ENCODE assay signal across 28 mouse cellular contexts in genomic region chr10:108111398-108111797, GRCm38 (mm10). TPM values are rescaled to one million over a fixed set of nuclear protein-coding genes. Genes with fewer than 3 reads are reported as not detected.
A peak's percentile ranks its signal among the peaks of the same experiment; 100 is the strongest.
DNase-seq lines count a peak whose midpoint lies in the region; ATAC-seq and TF ChIP-seq lines count a peak whose summit lies in the region.
"Had no signal": no experiment of that assay in that cellular context is flagged by ENCODE, and none has a peak within 500 bp of the region (broad histone marks: within the 10 kb centered on the region; RNA-seq: fewer than 3 reads in every experiment).

No protein-coding gene starts in this region.

- H3K4me2 ChIP-seq in kidney, embryonic 16.5 days (replicated peaks; ENCODE audit: low read depth, low read length): no peak overlapping the region
- H3K4me2 ChIP-seq in intestine, postnatal 0 days (replicated peaks; ENCODE audit: low read depth): no peak overlapping the region; the same call in 1 of the 2 replicates
- no peak overlapping the region for H3K4me2 ChIP-seq in hindbrain, embryonic 12.5 days (replicated peaks)
- H3K4me2 ChIP-seq: embryonic facial prominence, embryonic 13.5 days; forebrain, embryonic 13.5 days; heart, embryonic 11.5 days; hindbrain, embryonic 14.5 days had no signal

- no peaks in the 10 kb centered on the region for H3K9me3 ChIP-seq in kidney, embryonic 16.5 days (ENCODE audit: low read length)
- H3K9me3 ChIP-seq in intestine, postnatal 0 days (ENCODE audit: control insufficient read depth): no peaks in the 10 kb centered on the region
- no peaks in the 10 kb centered on the region for H3K9me3 ChIP-seq in hindbrain, embryonic 12.5 days (replicated peaks)
- H3K9me3 ChIP-seq: embryonic facial prominence, embryonic 10.5 days; embryonic facial prominence, embryonic 13.5 days had no signal

- no peak overlapping the region for H3K9ac ChIP-seq in kidney, embryonic 16.5 days (replicated peaks; ENCODE audit: low read length)
- no peak overlapping the region for H3K9ac ChIP-seq in intestine, postnatal 0 days (ENCODE audit: low read depth, low read length)
- H3K9ac ChIP-seq in hindbrain, embryonic 12.5 days: no peak overlapping the region
- H3K9ac ChIP-seq: embryonic facial prominence, embryonic 13.5 days; forebrain, embryonic 13.5 days; hindbrain, embryonic 14.5 days had no signal

- peak; percentile 12 for DNase-seq in kidney, adult 9 months
- peak; percentile 35 for DNase-seq in adipocyte (ENCODE audit: low spot score)
- DNase-seq in embryo, embryonic 9.5 days (ENCODE audit: extremely low spot score): no peak
- DNase-seq: adrenal gland, postnatal 10 days; adrenal gland, postnatal 36 days; cerebellum, adult 11 months; cerebellum, adult 2 months; cerebellum, adult 9-11 months; cerebellum, postnatal 25 days; gastrocnemius, postnatal 10 days; gastrocnemius, postnatal 36 days; heart, adult 2 months; heart, postnatal 36 days had no signal

- no peak overlapping the region for H3K4me3 ChIP-seq in kidney, embryonic 16.5 days (ENCODE audit: low read length)
- H3K4me3 ChIP-seq in brown adipose tissue, adult 24 weeks (ENCODE audit: insufficient read depth, low read depth, low read length): no peak overlapping the region
- no peak overlapping the region for H3K4me3 ChIP-seq in intestine, postnatal 0 days (ENCODE audit: low read depth, low read length)
- no peak overlapping the region for H3K4me3 ChIP-seq in hindbrain, embryonic 12.5 days
- H3K4me3 ChIP-seq: embryonic facial prominence, embryonic 10.5 days; embryonic facial prominence, embryonic 13.5 days; erythroblast, embryonic 14.5 days; forebrain, embryonic 13.5 days; heart, adult 2 months; hindbrain, embryonic 10.5 days had no signal

- WGBS in kidney, embryonic 16.5 days: 71% methylated on average over 4 of the region's 4 CpGs
- 43% methylated on average over 4 of the region's 4 CpGs for WGBS in intestine, postnatal 0 days
- WGBS in hindbrain, embryonic 12.5 days: 89% methylated on average over 4 of the region's 4 CpGs

- ATAC-seq in kidney, embryonic 16.5 days (ENCODE audit: low FRiP score, low TSS enrichment): no peak
- peak; percentile 68 for ATAC-seq in intestine, postnatal 0 days
- ATAC-seq in hindbrain, embryonic 12.5 days (ENCODE audit: low FRiP score): no peak
- ATAC-seq: CD4-positive, CD25-positive, alpha-beta regulatory T cell, adult 4 months; forebrain, embryonic 13.5 days; forebrain, embryonic 16.5 days; hindbrain, postnatal 0 days; inflammation-experienced regulatory T-cells, adult 6 months had no signal

- no peak overlapping the region for H3K27ac ChIP-seq in kidney, embryonic 16.5 days (ENCODE audit: low read length)
- 0 out of 2 replicates have a peak overlapping the region, but pooled peaks have one; percentile 13 for H3K27ac ChIP-seq in brown adipose tissue, adult 24 weeks (replicated peaks; ENCODE audit: low read depth, low read length)
- no peak overlapping the region; the same call in 1 of the 2 replicates for H3K27ac ChIP-seq in intestine, postnatal 0 days (ENCODE audit: low read depth, low read length)
- no peak overlapping the region for H3K27ac ChIP-seq in hindbrain, embryonic 12.5 days
- H3K27ac ChIP-seq: embryonic facial prominence, embryonic 10.5 days; embryonic facial prominence, embryonic 13.5 days; forebrain, embryonic 13.5 days; heart, adult 2 months; hindbrain, embryonic 10.5 days; hindbrain, embryonic 14.5 days; hindbrain, postnatal 0 days had no signal

- no peaks in the 10 kb centered on the region for H3K36me3 ChIP-seq in kidney, embryonic 16.5 days (ENCODE audit: insufficient read depth, low read length)
- H3K36me3 ChIP-seq in intestine, postnatal 0 days (ENCODE audit: control insufficient read depth, insufficient read depth): no peaks in the 10 kb centered on the region
- no peaks in the 10 kb centered on the region for H3K36me3 ChIP-seq in hindbrain, embryonic 12.5 days
- H3K36me3 ChIP-seq: embryonic facial prominence, embryonic 10.5 days; embryonic facial prominence, embryonic 13.5 days; hindbrain, embryonic 10.5 days had no signal

- no peaks in the 10 kb centered on the region for H3K4me1 ChIP-seq in kidney, embryonic 16.5 days (ENCODE audit: insufficient read depth, low read length)
- H3K4me1 ChIP-seq in brown adipose tissue, adult 24 weeks (ENCODE audit: control insufficient read depth, insufficient read depth, insufficient read length, low read length): no peaks in the 10 kb centered on the region
- H3K4me1 ChIP-seq in intestine, postnatal 0 days (replicated peaks; ENCODE audit: control insufficient read depth, insufficient read depth, low read length): 0 out of 2 replicates have a peak, but pooled peaks cover 3% of the 10 kb centered on the region
- H3K4me1 ChIP-seq in hindbrain, embryonic 12.5 days: 0 out of 2 replicates have a peak, but pooled peaks cover 3% of the 10 kb centered on the region
- H3K4me1 ChIP-seq: forebrain, embryonic 13.5 days had no signal

- H3K27me3 ChIP-seq in kidney, embryonic 16.5 days (ENCODE audit: insufficient read depth, low read length): no peaks in the 10 kb centered on the region
- no peaks in the 10 kb centered on the region for H3K27me3 ChIP-seq in intestine, postnatal 0 days (replicated peaks; ENCODE audit: control insufficient read depth, insufficient read depth, low read length)
- H3K27me3 ChIP-seq in hindbrain, embryonic 12.5 days: no peaks in the 10 kb centered on the region
- H3K27me3 ChIP-seq: embryonic facial prominence, embryonic 13.5 days; forebrain, embryonic 13.5 days had no signal

- no peak for TF ChIP-seq CTCF in intestine, postnatal 0 days (IDR thresholded peaks at IDR 0.05; ENCODE audit: low read depth)

RNA-seq across cellular contexts. Expression of gene Ppp1r12a, which starts 50.6 kb away (rescaled TPM):
- 91.1 and 97.7 TPM in 2 replicates for polyA plus RNA-seq in kidney, embryonic 16.5 days (2015; fragmentation: Nextera tagmentation; extraction: Ambion mirVana)
- 23.5 and 27.5 TPM in 2 replicates for polyA plus RNA-seq in brown adipose tissue, adult 24 weeks (2012; ENCODE audit: insufficient read depth, insufficient read length, missing spikeins)
- 84.1 and 102 TPM in 2 replicates for polyA plus RNA-seq in intestine, postnatal 0 days (2015; fragmentation: Nextera tagmentation; extraction: Ambion mirVana)
- polyA plus RNA-seq in hindbrain, embryonic 12.5 days (2016; fragmentation: Nextera tagmentation; extraction: Ambion mirVana): 88.6 and 93.0 TPM in 2 replicates
